Mouse (Mus musculus) liver, adult 2 months (tissue): ENCODE measurements around the gene Gm2075. TPM values are rescaled to one million over a fixed set of nuclear protein-coding genes. Genes with fewer than 3 reads are reported as not detected.
"Not testable (repeated sequence)": the region's sequence is repeated elsewhere in the genome, so short reads cannot be mapped to it uniquely, and the experiment has no call there.

Experiments
- DNase-seq: peaks from one replicate; pipeline ENCODE4 v3.0.0-alpha.2; 2011; ENCODE audit warnings: low read depth, low spot score; ENCODE audit errors: extremely low read depth
- H3K27ac ChIP-seq: fragments of 200-500 bp; replicated peaks from 2 replicates; pipeline ENCODE4 v1.5.1; 2012; ENCODE audit warnings: low read depth, mild to moderate bottlenecking, control low read depth, inconsistent platforms, low read length; ENCODE audit not compliant: insufficient read depth
- H3K27me3 ChIP-seq: fragments of 200-500 bp; 2 replicates; pipeline ENCODE4 v1.6.1; 2012; ENCODE audit warnings: mild to moderate bottlenecking, moderate library complexity, low read length, inconsistent platforms; ENCODE audit not compliant: control insufficient read depth, insufficient read depth
- H3K36me3 ChIP-seq: fragments of 200-500 bp; 2 replicates; pipeline ENCODE4 v1.6.1; 2012; ENCODE audit warnings: low read length, inconsistent platforms; ENCODE audit not compliant: control insufficient read depth, insufficient read depth
- H3K4me1 ChIP-seq: fragments of 200-500 bp; 2 replicates; pipeline ENCODE4 v1.6.1; 2011; ENCODE audit warnings: low read length; ENCODE audit not compliant: control insufficient read depth, insufficient read depth
- H3K4me3 ChIP-seq: fragments of 200-500 bp; 2 replicates; pipeline ENCODE4 v1.5.1; 2011; ENCODE audit warnings: low read depth, mild to moderate bottlenecking, control low read depth, low read length, moderate library complexity; ENCODE audit not compliant: insufficient read depth
- H3K79me2 ChIP-seq: fragments of 200-500 bp; 2 replicates; pipeline ENCODE4 v1.6.1; 2012; ENCODE audit warnings: inconsistent platforms, mild to moderate bottlenecking, low read length, moderate library complexity; ENCODE audit not compliant: control insufficient read depth, insufficient read depth
- H3K9ac ChIP-seq: fragments of 200-500 bp; 2 replicates; pipeline ENCODE4 v1.6.1; 2012; ENCODE audit warnings: low read depth, mild to moderate bottlenecking, control low read depth, inconsistent platforms, low read length
- WGBS: fragments of 180-500 bp; shearing (Covaris S2); methylation state at CpG from one replicate; pipeline ENCODE4 v1.1.7; 2018; 5-methylcytosine and 5-hydroxymethylcytosine counted together
- polyA plus RNA-seq: library from polyadenylated mRNA; depleted of rRNA; stranded (reverse); fragments of >200 nt; gene quantifications from 2 replicates; pipeline ENCODE4 v1.2.3, GENCODE M21; 2012; rRNA removed
- total RNA-seq: library from RNA; depleted of rRNA; stranded (reverse); fragments of >200 nt; gene quantifications from 2 replicates; pipeline ENCODE4 v1.2.3, GENCODE M21; 2014; rRNA removed

Gm2075 gene
- total RNA-seq (not detected in 2 replicates), polyA plus RNA-seq (not detected in 2 replicates)

DNA sequence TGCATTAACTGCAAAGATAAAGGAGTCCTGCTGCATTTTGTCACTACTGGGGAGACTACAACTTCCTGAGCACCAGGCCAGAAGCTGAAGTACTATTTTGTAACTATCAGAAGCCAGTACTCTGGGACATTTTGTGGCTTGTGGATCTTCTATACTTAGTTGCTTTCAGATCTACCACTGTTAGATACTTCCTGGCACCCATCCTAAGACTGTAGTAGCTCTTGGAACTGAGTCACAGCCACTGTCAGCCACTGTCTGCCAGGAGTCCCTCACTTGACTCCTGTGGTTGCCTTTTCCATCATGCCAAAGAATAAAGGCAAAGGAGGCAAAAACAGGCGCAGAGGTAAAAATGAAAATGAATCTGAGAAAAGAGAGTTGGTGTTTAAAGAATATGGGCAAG, at the start of gene Gm2075:
Gene Gm2075 (plus strand): TSS at position 301 of the 400 bp plus-strand sequence.
- 90% methylated on average over 1 of the region's 1 CpGs for WGBS
- H3K36me3 ChIP-seq, H3K27ac ChIP-seq, H3K9ac ChIP-seq, H3K4me1 ChIP-seq, H3K27me3 ChIP-seq, H3K4me3 ChIP-seq, DNase-seq, H3K79me2 ChIP-seq: not testable (repeated sequence)

DNA sequence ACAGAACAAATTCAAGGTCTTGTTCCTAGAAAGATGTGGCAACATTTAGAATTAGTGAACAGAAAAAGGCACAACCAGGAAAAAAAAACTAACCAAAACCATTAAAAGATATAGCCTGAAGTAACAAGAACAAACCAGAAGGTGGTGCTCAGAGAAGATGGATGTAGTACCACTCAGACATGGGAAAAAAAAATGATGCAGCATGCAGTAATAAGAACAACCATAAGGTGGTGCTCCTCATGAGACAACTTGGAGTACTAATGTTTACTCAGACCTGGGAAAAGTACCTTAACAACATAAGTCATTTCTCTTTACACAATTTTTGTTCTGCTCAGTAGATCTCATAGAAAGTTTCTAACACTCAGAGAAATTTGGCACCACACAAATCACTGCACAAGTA, 27.6 kb upstream of the Gm2075 start:
- not testable (repeated sequence) for H3K4me3 ChIP-seq, H3K27me3 ChIP-seq, H3K4me1 ChIP-seq, H3K79me2 ChIP-seq, H3K27ac ChIP-seq, H3K9ac ChIP-seq, H3K36me3 ChIP-seq
- peak; percentile 43 for DNase-seq

DNA sequence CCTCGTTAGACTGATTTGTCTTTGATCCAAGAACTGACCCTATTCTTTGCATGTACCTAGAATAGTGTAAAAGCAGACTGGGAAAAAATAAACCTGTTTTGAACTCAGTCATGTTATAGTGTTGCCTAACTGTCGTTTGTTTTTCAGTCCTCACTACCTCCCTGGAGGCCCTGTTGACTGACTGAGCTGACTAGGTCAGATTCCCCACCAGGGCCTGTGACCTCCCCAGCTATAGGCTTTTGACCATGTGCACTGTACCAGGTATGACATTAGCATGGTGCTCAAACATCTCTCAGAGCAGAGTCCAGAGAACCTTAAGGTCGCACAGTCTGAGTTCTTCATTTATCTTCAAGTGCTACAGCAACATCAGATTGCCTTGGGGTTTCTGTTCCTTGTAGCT, 7.5 kb upstream of the Gm2075 start:
- H3K27me3 ChIP-seq, DNase-seq: not testable (repeated sequence)
- WGBS: 26% methylated on average over 3 of the region's 3 CpGs

DNA sequence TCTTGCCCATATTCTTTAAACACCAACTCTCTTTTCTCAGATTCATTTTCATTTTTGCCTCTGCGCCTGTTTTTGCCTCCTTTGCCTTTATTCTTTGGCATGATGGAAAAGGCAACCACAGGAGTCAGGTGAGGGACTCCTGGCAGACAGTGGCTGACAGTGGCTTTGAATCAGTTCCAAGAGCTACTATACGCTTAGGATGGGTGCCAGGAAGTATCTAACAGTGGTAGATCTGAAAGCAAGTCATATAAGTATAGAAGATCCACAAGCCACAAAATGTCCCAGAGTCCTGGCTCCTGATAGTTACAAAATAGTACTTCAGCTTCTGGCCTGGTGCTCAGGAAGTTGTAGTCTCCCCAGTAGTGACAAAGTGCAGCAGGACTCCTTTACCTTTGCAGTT, 7.0 kb downstream of the Gm2075 start, which contains the start of gene Gm6803:
Gene Gm6803 (minus strand): TSS at position 101 of the 400 bp plus-strand sequence.
- 60% methylated on average over 2 of the region's 2 CpGs for WGBS
- not testable (repeated sequence) for DNase-seq, H3K4me3 ChIP-seq, H3K4me1 ChIP-seq, H3K9ac ChIP-seq, H3K79me2 ChIP-seq, H3K36me3 ChIP-seq, H3K27ac ChIP-seq, H3K27me3 ChIP-seq

More for the DNA sequence above, 7.5 kb upstream of the Gm2075 start:
- H3K4me3 ChIP-seq, H3K36me3 ChIP-seq, H3K27ac ChIP-seq, H3K4me1 ChIP-seq, H3K79me2 ChIP-seq, H3K9ac ChIP-seq: not testable (repeated sequence)

DNA sequence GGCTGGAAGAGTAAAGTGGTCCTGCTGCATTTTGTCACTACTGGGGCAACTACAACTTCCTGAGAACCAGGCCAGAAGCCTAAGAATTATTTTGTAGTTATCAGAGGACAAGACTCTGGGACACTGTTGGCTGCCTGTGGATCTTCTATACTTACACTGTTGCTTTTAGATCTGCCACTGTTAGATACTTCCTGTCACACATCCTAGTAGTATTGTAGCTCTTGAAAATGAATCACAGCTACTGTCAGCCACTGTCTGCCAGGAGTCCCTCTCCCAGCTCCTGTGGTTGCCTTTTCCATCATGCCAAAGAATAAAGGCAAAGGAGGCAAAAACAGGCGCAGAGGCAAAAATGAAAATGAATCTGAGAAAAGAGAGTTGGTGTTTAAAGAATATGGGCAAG, 15.1 kb downstream of the Gm2075 start, which contains the start of gene Gm2056:
Gene Gm2056 (plus strand): TSS at position 301 of the 400 bp plus-strand sequence.
- H3K79me2 ChIP-seq, H3K9ac ChIP-seq, H3K4me1 ChIP-seq, H3K4me3 ChIP-seq, DNase-seq, H3K27ac ChIP-seq, H3K27me3 ChIP-seq, H3K36me3 ChIP-seq: not testable (repeated sequence)
- 74% methylated on average over 1 of the region's 1 CpGs for WGBS

DNA sequence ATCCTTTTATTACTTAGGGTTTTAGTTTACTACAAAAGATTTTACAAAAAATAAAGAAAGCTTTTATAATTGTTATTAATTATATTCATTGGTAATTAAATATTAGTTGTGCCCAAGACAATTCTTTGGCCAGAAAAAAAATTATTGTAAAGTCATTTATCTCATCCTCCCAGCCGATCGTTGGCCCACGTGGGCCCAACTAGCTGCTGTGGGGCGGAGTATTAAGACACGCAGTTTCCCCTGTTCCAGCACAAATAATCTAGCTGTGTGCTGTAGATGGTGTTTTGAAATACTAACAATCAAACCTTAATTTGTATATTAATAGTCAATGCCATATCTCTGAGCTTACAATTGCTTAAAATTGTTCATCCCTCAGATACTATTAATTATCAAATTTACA, 20.6 kb downstream of the Gm2075 start:
- not testable (repeated sequence) for H3K4me3 ChIP-seq, H3K4me1 ChIP-seq, H3K79me2 ChIP-seq, H3K36me3 ChIP-seq, H3K27ac ChIP-seq, H3K27me3 ChIP-seq, DNase-seq, H3K9ac ChIP-seq
- 92% methylated on average over 5 of the region's 5 CpGs for WGBS

DNA sequence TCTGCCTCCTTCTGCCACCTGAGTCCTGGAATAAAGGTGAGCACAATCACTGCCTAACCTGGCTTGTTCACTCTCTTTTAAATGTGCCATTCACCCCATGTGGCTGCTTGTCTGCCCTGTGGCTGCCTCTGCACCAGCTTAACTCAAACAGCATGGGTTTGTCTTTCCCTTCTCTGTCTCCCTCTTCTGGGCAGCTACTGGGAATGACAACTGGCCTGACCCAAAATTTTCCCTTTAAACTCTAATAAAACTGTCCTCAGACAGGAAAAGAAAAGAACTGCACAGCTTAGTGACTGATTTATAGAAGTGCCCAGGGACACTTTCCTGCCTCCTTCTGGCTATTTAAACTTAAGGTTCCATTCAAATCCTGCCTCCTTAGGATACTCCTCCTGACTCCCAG, 27.4 kb downstream of the Gm2075 start:
- not testable (repeated sequence) for DNase-seq, H3K4me1 ChIP-seq, H3K79me2 ChIP-seq

DNA sequence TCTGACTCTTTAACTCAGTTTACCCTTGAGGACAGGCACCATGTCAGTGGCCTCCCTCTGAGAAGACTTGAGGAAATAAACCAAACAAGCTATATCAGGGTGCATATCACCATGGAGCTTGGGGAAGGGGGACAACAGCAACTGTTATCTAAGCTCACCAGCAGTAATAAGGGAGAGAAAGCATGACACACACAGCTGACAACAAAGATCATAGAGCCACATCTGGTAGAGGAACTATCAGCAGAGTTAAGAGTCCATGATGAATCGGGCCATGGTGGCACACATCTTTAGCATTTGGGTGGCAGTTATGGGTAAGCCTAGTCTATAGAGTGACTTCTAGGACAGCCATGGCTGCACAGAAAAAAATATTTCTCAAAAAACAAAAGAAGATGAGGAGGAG, 28.1 kb downstream of the Gm2075 start:
- H3K27me3 ChIP-seq, DNase-seq, H3K4me1 ChIP-seq, H3K9ac ChIP-seq, H3K4me3 ChIP-seq, H3K27ac ChIP-seq, H3K79me2 ChIP-seq, H3K36me3 ChIP-seq: not testable (repeated sequence)
- 79% methylated on average over 1 of the region's 1 CpGs for WGBS

More for the DNA sequence above, 27.4 kb downstream of the Gm2075 start:
- not testable (repeated sequence) for H3K27me3 ChIP-seq, H3K36me3 ChIP-seq, H3K4me3 ChIP-seq, H3K9ac ChIP-seq, H3K27ac ChIP-seq

DNA sequence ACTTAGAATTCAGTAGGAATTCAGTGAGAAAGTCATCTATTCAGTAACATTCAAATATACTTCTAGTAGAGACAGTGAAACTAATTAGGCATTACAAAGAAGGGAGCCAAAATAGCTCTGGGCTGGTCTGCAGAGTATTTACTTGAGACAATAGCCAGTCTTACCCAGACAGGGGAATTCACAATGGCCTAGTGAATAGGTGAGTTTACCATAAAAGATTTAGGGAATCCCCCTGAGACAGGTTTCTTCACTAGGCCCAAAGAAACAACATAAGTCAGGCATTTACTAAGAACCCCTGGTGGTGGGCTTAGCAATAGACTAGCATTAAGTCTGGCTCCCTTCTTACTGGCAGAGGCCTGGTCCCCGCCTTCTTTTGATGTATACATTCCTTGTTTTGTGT, 33.6 kb downstream of the Gm2075 start:
- DNase-seq, H3K4me1 ChIP-seq, H3K9ac ChIP-seq, H3K36me3 ChIP-seq, H3K4me3 ChIP-seq, H3K27me3 ChIP-seq, H3K79me2 ChIP-seq, H3K27ac ChIP-seq: not testable (repeated sequence)
- 58% methylated on average over 1 of the region's 1 CpGs for WGBS
